Mouse (Mus musculus) C2C12 (cell line): ENCODE measurements around the gene Mpig6b.

Experiments used
- CTCF ChIP-seq: IDR thresholded peaks from one replicate; pipeline ENCODE4 v1.5.1; 2011; ENCODE audit not compliant: control insufficient read depth, insufficient read depth, insufficient read length
- MAX ChIP-seq: IDR thresholded peaks from one replicate; pipeline ENCODE4 v1.6.1; 2011; ENCODE audit warnings: mild to moderate bottlenecking, control low read depth
- MYOD1 ChIP-seq: IDR thresholded peaks from one replicate; pipeline ENCODE4 v1.6.1; 2011; ENCODE audit warnings: low read depth; ENCODE audit not compliant: control insufficient read depth, insufficient read length
- MYOG ChIP-seq: IDR thresholded peaks from one replicate; pipeline ENCODE4 v1.6.1; 2011; ENCODE audit not compliant: control insufficient read depth, insufficient read length; ENCODE audit errors: extremely low read depth

DNA sequence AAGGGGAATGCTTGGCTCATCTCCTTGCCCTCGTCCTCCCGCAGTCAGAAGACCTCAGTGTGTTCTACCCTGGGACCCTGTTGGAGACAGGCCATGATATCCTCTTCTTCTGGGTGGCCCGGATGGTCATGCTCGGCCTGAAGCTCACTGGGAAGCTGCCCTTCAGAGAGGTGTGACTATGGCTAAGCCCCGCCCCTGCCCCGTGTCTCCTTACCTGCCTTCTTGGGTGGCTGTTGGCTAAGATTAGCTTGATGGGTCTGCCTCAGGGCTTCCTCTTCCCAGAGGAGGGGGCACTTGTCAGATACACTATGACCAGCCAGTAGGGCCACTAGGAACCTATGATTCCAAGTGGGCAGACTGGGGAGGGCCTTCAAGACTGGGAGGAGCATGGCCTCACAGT lies 52.8 kb downstream of the Mpig6b start:
- TF ChIP-seq CTCF, result no peak
- TF ChIP-seq MAX, result no peak
- no peak for TF ChIP-seq MYOG
- no peak for TF ChIP-seq MYOD1
